Mouse (Mus musculus) limb, embryonic 11.5 days (tissue): ENCODE data around the gene Fgfr2. TPM values are rescaled to one million over a fixed set of nuclear protein-coding genes. Genes with fewer than 3 reads are reported as not detected.

ENCODE experiments used
- ATAC-seq: fragments of 200-750 bp; cut with Nextera tagmentation; 2 replicates; pipeline ENCODE4 v1.8.0; 2017; ENCODE audit warnings: low read depth; ENCODE audit not compliant: insufficient number of reproducible peaks, low FRiP score, low TSS enrichment
- DNase-seq: peaks from one replicate; pipeline ENCODE4 v3.0.0-alpha.2; 2015; ENCODE audit warnings: low spot score
- H3K27ac ChIP-seq: fragments of 300-500 bp; sonication (generic); replicated peaks from 2 replicates; pipeline ENCODE4 v1.5.1; 2014; ENCODE audit warnings: low read depth, mild to moderate bottlenecking, low read length
- H3K27me3 ChIP-seq: fragments of 300-500 bp; sonication (generic); 2 replicates; pipeline ENCODE4 v1.6.1; 2014; ENCODE audit warnings: mild to moderate bottlenecking, low read length, mixed read lengths; ENCODE audit not compliant: control insufficient read depth, insufficient read depth
- H3K36me3 ChIP-seq: fragments of 300-500 bp; sonication (generic); 2 replicates; pipeline ENCODE4 v1.6.1; 2014; ENCODE audit warnings: mild to moderate bottlenecking, low read length, moderate library complexity, mixed read lengths; ENCODE audit not compliant: control insufficient read depth, insufficient read depth
- H3K4me1 ChIP-seq: fragments of 300-500 bp; sonication (generic); 2 replicates; pipeline ENCODE4 v1.6.1; 2014; ENCODE audit warnings: low read length, mixed read lengths; ENCODE audit not compliant: control insufficient read depth, insufficient read depth
- H3K4me2 ChIP-seq: fragments of 300-500 bp; sonication (generic); 2 replicates; pipeline ENCODE4 v1.6.1; 2014; ENCODE audit warnings: low read depth, mild to moderate bottlenecking, moderate library complexity; ENCODE audit not compliant: severe bottlenecking
- H3K4me3 ChIP-seq: fragments of 300-500 bp; sonication (generic); 2 replicates; pipeline ENCODE4 v1.5.1; 2014; ENCODE audit warnings: low read depth, low read length
- H3K9ac ChIP-seq: fragments of 300-500 bp; sonication (generic); 2 replicates; pipeline ENCODE4 v1.6.1; 2014; ENCODE audit warnings: mild to moderate bottlenecking, low read length
- H3K9me3 ChIP-seq: fragments of 300-500 bp; sonication (generic); 2 replicates; pipeline ENCODE4 v1.6.1; 2016; ENCODE audit warnings: low read length; ENCODE audit not compliant: control insufficient read depth
- WGBS: fragments of 180-500 bp; shearing (Covaris S2); extraction: QIAGEN DNeasy Blood & Tissue Kit; methylation state at CpG from one replicate; pipeline ENCODE4 v1.1.7; 2014; 5-methylcytosine and 5-hydroxymethylcytosine counted together
- polyA plus RNA-seq: library from polyadenylated mRNA; unstranded; fragments of >200 nt; fragmentation: Nextera tagmentation; extraction: Ambion mirVana; gene quantifications from 2 replicates; pipeline ENCODE4 v1.2.1, GENCODE M21; 2014

The Fgfr2 gene
- polyA plus RNA-seq = 60.1 and 72.1 TPM in 2 replicates

GRCm38 (mm10) chr7:133123244-133123998 is at the start of gene Fgfr2:
TSS of gene Fgfr2 (minus strand) at chr7:133123350.
- peak; percentile 67 for ATAC-seq
- no peaks in the 10 kb centered on the region for H3K36me3 ChIP-seq

GRCm38 (mm10) chr7:133171403-133172032 is 48.4 kb upstream of the Fgfr2 start:
- 72% methylated on average over 4 of the region's 4 CpGs for WGBS
- Histone ChIP-seq H3K27ac (no peak overlapping the region), H3K4me3 (no peak overlapping the region), H3K36me3 (no peaks in the 10 kb centered on the region), H3K9ac (no peak overlapping the region), H3K4me2 (no peak overlapping the region), H3K4me1 (no peaks in the 10 kb centered on the region), H3K27me3 (no peaks in the 10 kb centered on the region), H3K9me3 (no peaks in the 10 kb centered on the region)
- no peak for ATAC-seq
- no peak for DNase-seq

More at GRCm38 (mm10) chr7:133123244-133123998, at the start of gene Fgfr2:
- no peaks in the 10 kb centered on the region for H3K27me3 ChIP-seq
- peak within 1 kb of the TSS; percentile 95 for H3K4me3 ChIP-seq
- peak within 1 kb of the TSS; percentile 98 for H3K9ac ChIP-seq
- peaks cover 25% of the 10 kb centered on the region for H3K4me1 ChIP-seq
- H3K9me3 ChIP-seq = no peaks in the 10 kb centered on the region
- peak within 1 kb of the TSS; percentile 93 for H3K4me2 ChIP-seq
- under 1% methylated on average over 40 of the region's 53 CpGs for WGBS
- DNase-seq = peak; percentile 83
- peak within 1 kb of the TSS; percentile 98 for H3K27ac ChIP-seq

GRCm38 (mm10) chr7:133168928-133169327 is 45.8 kb upstream of the Fgfr2 start:
- Histone ChIP-seq H3K4me3 (no peak overlapping the region), H3K9ac (no peak overlapping the region), H3K9me3 (no peaks in the 10 kb centered on the region), H3K4me2 (no peak overlapping the region), H3K27ac (no peak overlapping the region), H3K4me1 (no peaks in the 10 kb centered on the region), H3K27me3 (no peaks in the 10 kb centered on the region), H3K36me3 (no peaks in the 10 kb centered on the region)
- DNase-seq (no peak), ATAC-seq (no peak)
- 83% methylated on average over 3 of the region's 3 CpGs for WGBS

- Histone ChIP-seq H3K4me3 (no peak overlapping the region), H3K27ac (no peak overlapping the region), H3K9me3 (no peaks in the 10 kb centered on the region), H3K9ac (no peak overlapping the region), H3K4me1 (no peaks in the 10 kb centered on the region), H3K27me3 (no peaks in the 10 kb centered on the region), H3K36me3 (no peaks in the 10 kb centered on the region), H3K4me2 (no peak overlapping the region)
- WGBS = 85% methylated on average over 2 of the region's 2 CpGs
- DNase-seq = no peak
- no peak for ATAC-seq
Observed at GRCm38 (mm10) chr7:133167903-133168302, 44.8 kb upstream of the Fgfr2 start.

- 80% methylated on average over 2 of the region's 2 CpGs for WGBS
- no peak for ATAC-seq
Observed at GRCm38 (mm10) chr7:133164770-133165169, 41.6 kb upstream of the Fgfr2 start.

GRCm38 (mm10) chr7:133163011-133163410 is 39.9 kb upstream of the Fgfr2 start:
- Histone ChIP-seq H3K4me2 (no peak overlapping the region), H3K27ac (no peak overlapping the region), H3K9ac (no peak overlapping the region), H3K4me1 (peaks cover 6% of the 10 kb centered on the region; the same call in 1 of the 2 replicates), H3K36me3 (no peaks in the 10 kb centered on the region), H3K27me3 (no peaks in the 10 kb centered on the region), H3K9me3 (no peaks in the 10 kb centered on the region), H3K4me3 (no peak overlapping the region)
- 80% methylated on average over 5 of the region's 5 CpGs for WGBS
- DNase-seq (no peak), ATAC-seq (no peak)

More at GRCm38 (mm10) chr7:133164770-133165169, 41.6 kb upstream of the Fgfr2 start:
- DNase-seq = no peak
- no peak overlapping the region for H3K27ac ChIP-seq
- no peaks in the 10 kb centered on the region for H3K9me3 ChIP-seq
- H3K4me3 ChIP-seq = no peak overlapping the region
- H3K36me3 ChIP-seq = no peaks in the 10 kb centered on the region
- no peak overlapping the region for H3K9ac ChIP-seq
- no peaks in the 10 kb centered on the region for H3K27me3 ChIP-seq
- H3K4me1 ChIP-seq = peaks cover 6% of the 10 kb centered on the region; the same call in 1 of the 2 replicates
- H3K4me2 ChIP-seq = no peak overlapping the region

GRCm38 (mm10) chr7:133162131-133162530 is 39.0 kb upstream of the Fgfr2 start:
- DNase-seq = no peak
- H3K27ac ChIP-seq = no peak overlapping the region
- no peaks in the 10 kb centered on the region for H3K36me3 ChIP-seq
- H3K4me1 ChIP-seq = peaks cover 6% of the 10 kb centered on the region; the same call in 1 of the 2 replicates
- 0 out of 2 replicates have a peak, but pooled peaks have one; percentile 23 for ATAC-seq
- no peak overlapping the region for H3K4me3 ChIP-seq
- H3K27me3 ChIP-seq = no peaks in the 10 kb centered on the region
- H3K9me3 ChIP-seq = no peaks in the 10 kb centered on the region
- no peak overlapping the region for H3K9ac ChIP-seq
- WGBS = 73% methylated on average over 2 of the region's 2 CpGs
- no peak overlapping the region for H3K4me2 ChIP-seq

- no peak overlapping the region for H3K4me2 ChIP-seq
- no peak overlapping the region for H3K4me3 ChIP-seq
- no peaks in the 10 kb centered on the region for H3K36me3 ChIP-seq
- WGBS = 19% methylated on average over 7 of the region's 7 CpGs
- H3K9me3 ChIP-seq = no peaks in the 10 kb centered on the region
- H3K9ac ChIP-seq = no peak overlapping the region
- no peak overlapping the region for H3K27ac ChIP-seq
- peaks cover 6% of the 10 kb centered on the region; the same call in 1 of the 2 replicates for H3K4me1 ChIP-seq
- H3K27me3 ChIP-seq = no peaks in the 10 kb centered on the region
- ATAC-seq (peak; percentile 70), DNase-seq (peak; percentile 53)
Observed at GRCm38 (mm10) chr7:133161362-133162080, 38.4 kb upstream of the Fgfr2 start.
